Mouse (Mus musculus): ENCODE measurements around the gene Dusp5.

Gene Dusp5

GRCm38 (mm10) chr19:53539296-53539695 lies 10.4 kb downstream of the Dusp5 start:
- in situ Hi-C loops (cut with MboI, MseI): loop anchor here in 1 of 2 experiments (5.0 kb wide), 1 partner anchor 33 kb away; no protein-coding TSS in a partner anchor

GRCm38 (mm10) chr19:53543602-53544001 lies 14.7 kb downstream of the Dusp5 start:
- in situ Hi-C loops (cut with MboI, MseI): no loop called here

- in situ Hi-C loops (cut with MboI, MseI): no loop called here
These were observed 16.1 kb downstream of the Dusp5 start for GRCm38 (mm10) chr19:53544923-53545561.

- in situ Hi-C loops (cut with MboI, MseI): no loop called here
These were observed 18.7 kb downstream of the Dusp5 start for GRCm38 (mm10) chr19:53547597-53547996.

GRCm38 (mm10) chr19:53550972-53551371 lies 22.1 kb downstream of the Dusp5 start:
- in situ Hi-C loops (cut with MboI, MseI): no loop called here

DNA sequence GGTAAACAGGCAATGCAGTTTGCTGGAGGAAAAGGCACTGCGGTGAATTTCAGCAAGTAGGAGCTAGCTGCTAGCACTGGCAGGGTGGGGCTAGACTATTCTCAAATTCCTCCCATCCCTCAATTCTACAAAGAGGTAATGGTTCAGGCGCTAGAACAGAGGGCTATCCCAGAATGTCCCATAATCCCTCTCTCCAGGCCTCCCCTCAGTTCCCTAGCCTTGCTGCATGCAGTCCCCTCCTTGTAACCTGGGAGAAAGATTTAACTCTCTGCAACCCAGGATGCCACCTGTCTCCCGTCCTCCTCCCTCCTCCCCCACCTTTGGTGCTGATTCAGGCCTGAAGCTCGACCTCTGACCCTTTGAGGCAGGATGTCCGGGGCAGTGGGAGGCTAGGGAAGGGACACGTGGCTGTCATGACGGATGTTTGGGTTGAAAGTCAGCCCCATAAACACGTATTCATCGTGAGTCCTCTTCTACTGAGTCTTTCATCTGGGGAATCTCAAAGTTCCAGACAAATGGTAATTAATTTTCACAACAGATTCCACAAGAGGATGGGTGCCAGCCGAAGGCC lies 23.4 kb downstream of the Dusp5 start:
- in situ Hi-C loops (cut with MboI, MseI): no loop called here

DNA sequence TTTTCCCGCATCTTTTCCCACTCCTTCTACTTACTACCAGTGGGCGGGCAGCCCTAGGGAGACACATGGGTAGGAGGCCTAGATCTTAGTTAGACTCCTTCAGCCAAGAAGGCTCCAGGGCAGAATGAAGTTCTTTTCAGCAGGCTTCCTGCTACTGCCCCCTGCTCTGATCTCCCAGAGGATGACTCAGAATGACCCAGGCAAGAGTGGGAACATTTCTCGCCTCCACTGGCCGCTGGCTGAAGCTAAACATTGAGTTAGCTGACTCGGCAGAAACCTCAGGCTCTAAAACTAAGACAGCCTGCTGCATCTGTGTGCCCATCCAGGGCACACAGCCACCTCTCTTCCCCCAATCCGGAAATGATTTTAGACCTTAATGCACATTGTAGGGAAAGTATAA lies 23.9 kb downstream of the Dusp5 start:
- in situ Hi-C loops (cut with MboI, MseI): no loop called here

GRCm38 (mm10) chr19:53554402-53554801 lies 25.5 kb downstream of the Dusp5 start:
- in situ Hi-C loops (cut with MboI, MseI): no loop called here

DNA sequence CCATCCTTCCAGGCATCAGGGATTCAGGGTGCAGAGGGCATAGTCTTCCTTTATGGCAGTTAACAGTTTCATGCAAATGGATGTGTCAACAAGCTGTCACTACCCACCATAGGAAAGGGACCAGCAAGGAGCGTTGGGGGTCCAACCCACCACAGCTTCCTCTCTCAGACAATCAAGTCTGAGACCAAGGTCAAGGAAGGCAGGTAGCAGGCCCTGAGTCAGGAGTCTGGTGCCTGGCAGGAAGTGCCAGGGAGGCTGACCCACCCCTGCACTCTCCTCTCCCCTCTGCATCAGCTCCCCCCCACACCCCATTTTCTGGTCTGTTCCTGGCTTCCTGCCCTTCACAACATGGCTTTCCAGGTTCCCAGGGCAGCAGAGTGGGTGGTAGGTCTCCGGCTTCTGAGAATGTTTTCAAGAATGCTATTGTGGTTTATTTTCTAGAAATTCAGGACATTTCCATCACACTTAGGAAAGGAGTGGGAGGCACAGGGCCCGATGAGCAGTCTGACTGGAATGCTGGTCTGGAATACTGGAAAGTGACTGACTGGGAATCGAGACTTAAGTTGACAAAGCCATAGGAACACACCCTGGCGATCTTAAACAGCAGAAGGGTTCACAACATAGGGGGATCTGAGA lies 26.2 kb downstream of the Dusp5 start:
- in situ Hi-C loops (cut with MboI, MseI): no loop called here

GRCm38 (mm10) chr19:53556841-53557240 lies 27.9 kb downstream of the Dusp5 start:
- in situ Hi-C loops (cut with MboI, MseI): no loop called here

- in situ Hi-C loops (cut with MboI, MseI): no loop called here
These were observed 28.5 kb downstream of the Dusp5 start for GRCm38 (mm10) chr19:53557267-53557936.

- in situ Hi-C loops (cut with MboI, MseI): loop anchor here in 1 of 2 experiments (10.0 kb wide), 1 partner anchor 406 kb away; no protein-coding TSS in a partner anchor
These were observed 31.5 kb downstream of the Dusp5 start for GRCm38 (mm10) chr19:53560436-53560835.

GRCm38 (mm10) chr19:53564174-53564573 lies 35.3 kb downstream of the Dusp5 start:
- in situ Hi-C loops (cut with MboI, MseI): loop anchor here in 1 of 2 experiments (10.0 kb wide), 1 partner anchor 409 kb away; no protein-coding TSS in a partner anchor

GRCm38 (mm10) chr19:53565565-53566277 lies 36.8 kb downstream of the Dusp5 start:
- in situ Hi-C loops (cut with MboI, MseI): loop anchor here in 1 of 2 experiments (10.0 kb wide), 1 partner anchor 411 kb away; no protein-coding TSS in a partner anchor

- in situ Hi-C loops (cut with MboI, MseI): loop anchor here in 1 of 2 experiments (10.0 kb wide), 1 partner anchor 413 kb away; no protein-coding TSS in a partner anchor
These were observed 39.0 kb downstream of the Dusp5 start for GRCm38 (mm10) chr19:53567864-53568263.

DNA sequence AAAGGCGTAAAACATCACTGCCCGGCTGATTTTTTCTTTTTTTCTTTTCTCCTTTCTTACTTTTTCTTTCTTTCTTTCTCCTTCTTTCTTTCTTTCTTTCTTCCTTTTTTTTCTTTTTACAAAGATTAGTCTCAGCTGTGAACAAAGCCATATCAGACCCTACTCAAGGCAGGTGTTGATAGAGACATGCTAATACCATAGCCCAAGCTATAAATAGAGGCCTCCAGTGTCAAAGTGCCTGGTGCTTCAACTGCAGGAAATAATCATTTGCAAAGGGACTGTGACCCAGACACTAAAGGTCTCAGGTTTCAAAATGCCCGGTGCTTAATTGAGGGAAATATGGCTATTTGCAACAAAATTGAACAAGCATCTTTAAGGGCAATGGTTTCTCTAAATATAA lies 39.6 kb downstream of the Dusp5 start:
- in situ Hi-C loops (cut with MboI, MseI): loop anchor here in 1 of 2 experiments (10.0 kb wide), 1 partner anchor 414 kb away; no protein-coding TSS in a partner anchor

DNA sequence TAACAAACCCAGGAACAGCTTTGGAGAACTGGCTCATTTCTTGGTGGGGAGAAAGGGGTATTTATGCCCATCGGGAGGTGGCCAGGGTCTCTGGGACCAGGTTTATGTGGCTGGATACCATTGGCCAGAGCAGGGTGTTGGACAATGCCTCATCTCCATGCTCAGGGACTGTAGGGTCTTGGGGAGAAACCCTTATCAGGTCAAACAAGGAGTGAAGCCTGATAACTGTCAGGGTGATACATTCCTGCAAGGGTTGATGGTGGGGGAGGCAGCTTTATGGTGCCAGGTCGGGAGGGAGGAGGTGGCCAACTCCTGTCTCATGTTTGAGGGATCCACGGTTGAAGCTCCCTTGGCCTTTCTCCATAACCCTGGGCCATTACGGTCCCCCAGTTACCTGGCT lies 42.1 kb downstream of the Dusp5 start:
- in situ Hi-C loops (cut with MboI, MseI): loop anchor here (5.0 to 10.0 kb wide), 2 partner anchors 34 to 166 kb away; no protein-coding TSS in a partner anchor

- in situ Hi-C loops (cut with MboI, MseI): loop anchor here (5.0 to 10.0 kb wide), 2 partner anchors 34 to 167 kb away; no protein-coding TSS in a partner anchor
These were observed 42.9 kb downstream of the Dusp5 start for GRCm38 (mm10) chr19:53571501-53572428.

- in situ Hi-C loops (cut with MboI, MseI): loop anchor here (5.0 to 10.0 kb wide), 2 partner anchors 35 to 168 kb away; no protein-coding TSS in a partner anchor
These were observed 43.7 kb downstream of the Dusp5 start for GRCm38 (mm10) chr19:53572607-53573006.

DNA sequence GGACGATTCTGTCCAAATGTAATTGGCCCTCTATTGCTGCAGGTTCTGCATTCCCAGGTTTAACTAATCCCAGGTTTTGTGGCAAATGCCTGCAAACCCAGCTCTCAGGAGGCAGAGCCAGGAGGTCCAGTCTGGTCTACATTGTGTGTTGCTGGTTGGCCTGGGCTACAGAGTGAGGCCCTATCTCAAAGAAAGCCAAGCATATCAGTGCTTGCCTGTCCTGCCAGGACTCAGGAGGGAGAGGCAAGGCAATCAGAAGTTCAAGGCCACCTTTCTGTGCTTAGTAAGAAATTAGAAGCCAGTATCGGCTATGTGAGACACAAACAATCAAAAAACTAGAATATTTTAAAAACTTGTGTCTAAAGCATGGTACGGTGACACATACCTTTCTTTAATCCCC lies 44.2 kb downstream of the Dusp5 start:
- in situ Hi-C loops (cut with MboI, MseI): loop anchor here (5.0 to 10.0 kb wide), 2 partner anchors 36 to 168 kb away; no protein-coding TSS in a partner anchor
